Mouse (Mus musculus) ES-Bruce4 (cell line): ENCODE results near the gene Ccnd2.

Experiments used
- CTCF ChIP-seq: IDR thresholded peaks from one replicate; pipeline ENCODE4 v1.8.1; 2011; ENCODE audit warnings: low read depth, low read length
- EP300 ChIP-seq: IDR thresholded peaks from 2 replicates; pipeline ENCODE4 v1.6.1; 2011; ENCODE audit warnings: low read depth, low read length; ENCODE audit not compliant: insufficient read depth
- POLR2A ChIP-seq: IDR thresholded peaks from one replicate; pipeline ENCODE4 v1.8.1; 2011; ENCODE audit warnings: low read length; ENCODE audit not compliant: insufficient read depth

DNA sequence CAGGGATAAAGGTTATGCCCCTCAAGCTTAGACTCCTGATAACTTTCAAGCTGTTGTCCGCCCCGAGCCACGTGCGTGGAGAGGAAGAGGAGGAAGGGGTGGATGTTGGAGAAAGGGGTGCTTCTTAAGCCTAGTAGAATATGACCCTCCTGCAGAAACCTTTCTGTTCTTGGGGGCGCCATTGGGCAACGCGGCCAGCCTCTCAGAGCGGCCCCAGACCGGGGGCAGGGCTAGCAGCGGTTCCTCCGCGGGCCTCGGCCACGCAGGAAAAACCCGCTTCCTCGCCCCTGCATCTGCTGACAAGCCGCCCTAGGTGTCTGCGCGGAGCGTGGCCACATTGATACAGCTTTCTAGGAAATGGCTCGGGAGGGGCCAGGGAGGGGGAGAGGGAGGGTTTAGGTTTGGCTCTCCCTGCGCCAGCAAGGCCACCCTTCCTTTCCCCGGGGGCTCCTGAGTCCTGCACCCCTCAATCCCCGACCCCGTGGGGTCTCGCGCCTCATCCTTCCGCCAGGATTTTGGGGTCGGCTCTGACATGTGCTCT lies 358 bp downstream of the Ccnd2 start:
- TF ChIP-seq POLR2A (no peak), CTCF (no peak), EP300 (no peak)
